27 mouse cellular contexts compared by ENCODE assay signal in genomic region chr1:128663207-128663606, GRCm38 (mm10).
"Had no signal": no experiment of that assay in that cellular context is flagged by ENCODE, and none has a peak within 500 bp of the region (broad histone marks: within the 10 kb centered on the region; RNA-seq: fewer than 3 reads in every experiment).

No protein-coding gene starts in this region.

- H3K27me3 ChIP-seq: embryonic facial prominence, embryonic 12.5 days; embryonic facial prominence, embryonic 13.5 days; embryonic facial prominence, embryonic 15.5 days; forebrain, embryonic 12.5 days; forebrain, embryonic 13.5 days; forebrain, embryonic 15.5 days had no signal

- H3K27ac ChIP-seq: embryonic facial prominence, embryonic 10.5 days; embryonic facial prominence, embryonic 12.5 days; embryonic facial prominence, embryonic 13.5 days; embryonic facial prominence, embryonic 15.5 days; forebrain, embryonic 12.5 days; forebrain, embryonic 13.5 days; forebrain, embryonic 15.5 days; gastrocnemius, adult 2 months; heart, adult 2 months had no signal

- H3K4me1 ChIP-seq: embryonic facial prominence, embryonic 12.5 days; embryonic facial prominence, embryonic 13.5 days; embryonic facial prominence, embryonic 15.5 days had no signal

- DNase-seq: cerebellum, adult 9-10 months; cerebellum, adult 9-11 months; cerebellum, postnatal 10 days; cerebellum, postnatal 14 days; cerebellum, postnatal 25 days; cerebellum, postnatal 36 days; embryo, embryonic 11 days; forebrain, postnatal 0 days; gastrocnemius, adult 2 months; gastrocnemius, postnatal 10 days; gastrocnemius, postnatal 14 days; gastrocnemius, postnatal 25 days; gastrocnemius, postnatal 36 days; heart, adult 11 months; heart, adult 18-20 months; heart, adult 2 months had no signal

- H3K4me3 ChIP-seq: embryonic facial prominence, embryonic 10.5 days; embryonic facial prominence, embryonic 12.5 days; embryonic facial prominence, embryonic 13.5 days; embryonic facial prominence, embryonic 15.5 days; erythroblast, embryonic 14.5 days; forebrain, embryonic 10.5 days; forebrain, embryonic 12.5 days; forebrain, embryonic 13.5 days; forebrain, embryonic 15.5 days; gastrocnemius, adult 2 months; heart, adult 2 months had no signal

- H3K36me3 ChIP-seq: embryonic facial prominence, embryonic 10.5 days; embryonic facial prominence, embryonic 12.5 days; embryonic facial prominence, embryonic 13.5 days; embryonic facial prominence, embryonic 15.5 days; forebrain, embryonic 10.5 days; forebrain, embryonic 12.5 days; forebrain, embryonic 15.5 days had no signal

- H3K9me3 ChIP-seq: embryonic facial prominence, embryonic 10.5 days; embryonic facial prominence, embryonic 12.5 days; embryonic facial prominence, embryonic 15.5 days; forebrain, embryonic 12.5 days; forebrain, embryonic 15.5 days had no signal

- H3K9ac ChIP-seq: embryonic facial prominence, embryonic 12.5 days; embryonic facial prominence, embryonic 13.5 days; embryonic facial prominence, embryonic 15.5 days; forebrain, embryonic 12.5 days; forebrain, embryonic 13.5 days; forebrain, embryonic 15.5 days; forebrain, postnatal 0 days had no signal

- H3K4me2 ChIP-seq: embryonic facial prominence, embryonic 12.5 days; embryonic facial prominence, embryonic 13.5 days; embryonic facial prominence, embryonic 15.5 days; forebrain, embryonic 12.5 days; forebrain, embryonic 13.5 days; forebrain, embryonic 15.5 days had no signal

- ATAC-seq: forebrain, embryonic 13.5 days; forebrain, embryonic 14.5 days; forebrain, embryonic 15.5 days; forebrain, embryonic 16.5 days; forebrain, postnatal 0 days had no signal
